Mouse (Mus musculus) midbrain, postnatal 0 days (tissue): ENCODE measurements around the gene Lmcd1. TPM values are rescaled to one million over a fixed set of nuclear protein-coding genes. Genes with fewer than 3 reads are reported as not detected.
A peak's percentile ranks its signal among the peaks of the same experiment; 100 is the strongest.

Experiments
- ATAC-seq: fragments of 200-750 bp; cut with Nextera tagmentation; 2 replicates; pipeline ENCODE4 v1.8.0; 2017; ENCODE audit warnings: moderate number of reproducible peaks, mild to moderate bottlenecking, moderate TSS enrichment, moderate library complexity; ENCODE audit not compliant: low FRiP score
- DNase-seq: peaks from one replicate; pipeline ENCODE4 v3.0.0-alpha.2; 2015; ENCODE audit warnings: low spot score
- H3K27ac ChIP-seq: fragments of 300-500 bp; sonication (generic); 2 replicates; pipeline ENCODE4 v1.5.1; 2014; ENCODE audit warnings: low read depth, mild to moderate bottlenecking, low read length, mixed read lengths
- H3K27me3 ChIP-seq: fragments of 300-500 bp; sonication (generic); 2 replicates; pipeline ENCODE4 v1.6.1; 2014; ENCODE audit warnings: low read length, control low read depth, mixed read lengths; ENCODE audit not compliant: insufficient read depth
- H3K36me3 ChIP-seq: fragments of 300-500 bp; sonication (generic); 2 replicates; pipeline ENCODE4 v1.6.1; 2014; ENCODE audit warnings: low read length, control low read depth, mixed read lengths; ENCODE audit not compliant: insufficient read depth
- H3K4me1 ChIP-seq: fragments of 300-500 bp; sonication (generic); 2 replicates; pipeline ENCODE4 v1.6.1; 2014; ENCODE audit warnings: mild to moderate bottlenecking, control low read depth, antibody characterized with exemption, low read length, mixed read lengths; ENCODE audit not compliant: insufficient read depth
- H3K4me2 ChIP-seq: fragments of 300-500 bp; sonication (generic); 2 replicates; pipeline ENCODE4 v1.6.1; 2014; ENCODE audit warnings: low read depth, mild to moderate bottlenecking, low read length, mixed read lengths; ENCODE audit not compliant: poor library complexity, severe bottlenecking
- H3K4me3 ChIP-seq: fragments of 300-500 bp; sonication (generic); 2 replicates; pipeline ENCODE4 v1.5.1; 2014; ENCODE audit warnings: low read depth, mild to moderate bottlenecking, low read length, moderate library complexity
- H3K9ac ChIP-seq: fragments of 300-500 bp; sonication (generic); replicated peaks from 2 replicates; pipeline ENCODE4 v1.6.1; 2014; ENCODE audit warnings: mild to moderate bottlenecking, low read length, moderate library complexity, mixed read lengths; ENCODE audit not compliant: poor library complexity, severe bottlenecking
- H3K9me3 ChIP-seq: fragments of 300-500 bp; sonication (generic); 2 replicates; pipeline ENCODE4 v1.6.1; 2016; ENCODE audit warnings: low read length, control low read depth
- CTCF ChIP-seq: IDR thresholded peaks from 2 replicates; pipeline ENCODE4 v1.5.1; 2016; ENCODE audit warnings: antibody characterized with exemption, mild to moderate bottlenecking
- WGBS: fragments of 180-500 bp; shearing (Covaris S2); extraction: QIAGEN DNeasy Blood & Tissue Kit; methylation state at CpG from one replicate; pipeline ENCODE4 v1.1.7; 2014; 5-methylcytosine and 5-hydroxymethylcytosine counted together
- polyA plus RNA-seq: library from polyadenylated mRNA; unstranded; fragments of >200 nt; fragmentation: Nextera tagmentation; extraction: Ambion mirVana; gene quantifications from 2 replicates; pipeline ENCODE4 v1.2.1, GENCODE M21; 2015
- total RNA-seq: library from RNA; depleted of rRNA; stranded (reverse); fragments of >200 nt; gene quantifications from 2 replicates; pipeline ENCODE4 v1.2.3, GENCODE M21; 2014

Gene Lmcd1
- total and polyA plus RNA-seq, 2 experiments from 2014 or later, result 6.3 to 9.5 TPM

DNA sequence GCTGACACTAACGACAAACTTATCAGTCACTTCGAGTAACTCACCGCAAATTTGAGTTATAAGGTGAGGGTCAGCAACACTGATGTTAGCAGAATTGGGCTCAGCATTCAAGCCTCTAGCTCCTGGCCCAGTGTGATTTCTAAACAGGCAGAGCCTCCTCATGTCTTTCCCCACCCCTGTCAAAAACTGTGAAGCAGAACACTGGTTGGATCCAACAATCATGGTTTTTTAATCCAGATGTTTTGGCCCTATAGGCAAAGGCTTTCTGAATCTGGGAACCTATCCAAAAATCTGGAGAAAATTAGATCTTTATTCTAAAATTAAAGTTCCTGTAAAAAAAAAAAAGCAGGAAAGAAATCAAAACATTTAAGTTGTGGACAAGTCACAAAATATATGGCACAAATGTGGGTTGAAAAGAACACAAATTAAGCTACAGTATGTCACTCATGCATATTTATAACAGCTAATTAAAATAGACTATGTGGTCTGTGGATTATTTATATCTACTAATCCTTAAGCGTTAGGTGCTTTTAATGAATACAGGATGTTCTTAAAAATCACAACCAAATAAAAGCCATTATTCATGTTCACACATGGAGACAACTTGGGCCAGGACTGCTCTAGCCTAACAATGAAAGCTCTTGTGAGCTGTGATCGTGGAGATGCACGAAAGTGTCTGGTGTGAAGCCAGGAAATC, 5.7 kb upstream of the Lmcd1 start:
- H3K9me3 ChIP-seq, result no peaks in the 10 kb centered on the region
- no peak overlapping the region for H3K9ac ChIP-seq
- no peak overlapping the region for H3K4me2 ChIP-seq
- no peak overlapping the region for H3K4me3 ChIP-seq
- no peak for ATAC-seq
- no peaks in the 10 kb centered on the region for H3K4me1 ChIP-seq
- no peak for TF ChIP-seq CTCF
- no peaks in the 10 kb centered on the region for H3K36me3 ChIP-seq
- DNase-seq, result no peak
- 75% methylated on average over 6 of the region's 6 CpGs for WGBS
- H3K27ac ChIP-seq, result no peak overlapping the region
- no peaks in the 10 kb centered on the region for H3K27me3 ChIP-seq

DNA sequence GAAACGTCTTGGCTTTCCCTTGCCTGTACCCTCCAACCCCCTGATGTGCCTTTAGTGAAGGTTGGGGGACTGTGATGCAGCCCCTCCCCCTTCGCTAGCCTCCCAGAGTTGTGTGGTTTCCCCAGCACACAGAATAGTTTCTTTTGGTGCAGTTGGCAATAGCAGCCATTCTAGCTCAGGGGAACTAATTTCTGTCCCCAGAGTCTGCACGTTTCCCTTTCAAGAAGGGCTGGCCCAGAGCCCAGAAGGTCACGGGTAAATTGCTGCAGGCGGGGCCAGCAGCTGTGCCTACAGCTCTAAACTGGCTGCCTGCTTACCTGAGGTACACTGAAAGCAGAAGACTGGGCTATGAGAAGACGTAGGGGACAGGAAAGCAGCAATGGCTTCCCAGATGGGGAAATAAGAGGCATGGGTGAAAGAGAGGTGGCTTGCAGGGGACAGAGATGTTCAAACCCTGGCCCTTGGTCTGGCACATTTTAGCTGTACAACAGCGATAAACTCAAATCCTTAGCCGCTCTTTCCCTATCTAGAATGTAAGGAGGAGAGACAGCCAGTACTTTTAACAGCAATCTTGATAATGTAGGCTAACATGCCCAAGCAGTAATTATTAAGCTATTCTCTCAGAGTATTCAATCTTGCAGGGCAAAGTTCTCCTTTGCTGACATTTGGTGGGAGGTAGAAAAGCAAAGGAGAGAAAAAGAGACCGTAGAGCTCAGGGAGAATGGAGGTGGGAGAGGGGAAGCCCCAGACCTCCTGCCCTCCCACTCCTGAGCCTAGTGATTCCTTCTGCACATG, 900 bp downstream of the Lmcd1 start:
- WGBS, result 23% methylated on average over 9 of the region's 9 CpGs
- DNase-seq (peak; percentile 89), ATAC-seq (peak; percentile 62)
- H3K9ac ChIP-seq, result no peak overlapping the region
- no peak for TF ChIP-seq CTCF
- H3K27me3 ChIP-seq, result no peaks in the 10 kb centered on the region
- no peak overlapping the region for H3K27ac ChIP-seq
- H3K9me3 ChIP-seq, result no peaks in the 10 kb centered on the region
- peak overlapping the region; percentile 58 for H3K4me2 ChIP-seq
- H3K4me1 ChIP-seq, result no peaks in the 10 kb centered on the region
- H3K4me3 ChIP-seq, result no peak overlapping the region; the same call in 1 of the 2 replicates
- no peaks in the 10 kb centered on the region for H3K36me3 ChIP-seq

DNA sequence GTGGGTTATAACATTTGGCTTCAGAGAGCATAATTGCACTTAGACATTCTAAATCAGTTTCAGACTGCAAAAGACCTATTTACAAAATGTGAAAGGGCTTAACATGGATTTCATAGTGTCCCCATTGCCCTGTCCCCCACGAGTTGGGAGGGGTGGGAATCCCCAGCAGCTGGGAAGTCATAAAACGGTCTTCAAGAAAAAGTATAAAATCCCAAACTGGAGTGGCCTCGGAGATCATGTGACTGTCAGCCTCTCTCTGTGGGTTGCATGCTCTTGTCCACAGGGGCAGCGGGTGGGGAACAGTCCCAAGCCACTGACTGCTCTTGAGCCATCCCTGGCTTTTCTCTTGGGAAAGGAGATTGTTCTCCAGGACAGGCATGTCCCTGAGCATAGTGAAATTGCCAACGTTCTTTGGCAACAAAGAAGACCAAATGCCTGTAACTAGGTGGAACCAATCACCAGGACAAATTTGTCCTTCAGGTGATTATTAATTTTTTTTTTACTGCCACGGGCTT, 2.2 kb downstream of the Lmcd1 start:
- 73% methylated on average over 6 of the region's 6 CpGs for WGBS
- ATAC-seq (no peak), DNase-seq (no peak)
- Histone ChIP-seq H3K27me3 (no peaks in the 10 kb centered on the region), H3K4me3 (no peak overlapping the region), H3K9ac (no peak overlapping the region), H3K9me3 (no peaks in the 10 kb centered on the region), H3K4me1 (no peaks in the 10 kb centered on the region), H3K36me3 (no peaks in the 10 kb centered on the region), H3K4me2 (no peak overlapping the region), H3K27ac (no peak overlapping the region)
- no peak for TF ChIP-seq CTCF

- H3K27me3 ChIP-seq, result no peaks in the 10 kb centered on the region
- ATAC-seq, result no peak
- no peaks in the 10 kb centered on the region for H3K4me1 ChIP-seq
- H3K9me3 ChIP-seq, result no peaks in the 10 kb centered on the region
- no peak overlapping the region for H3K4me3 ChIP-seq
- no peak overlapping the region for H3K27ac ChIP-seq
- WGBS, result 97% methylated on average over 1 of the region's 1 CpGs
- no peaks in the 10 kb centered on the region for H3K36me3 ChIP-seq
- H3K9ac ChIP-seq, result no peak overlapping the region
- TF ChIP-seq CTCF, result no peak
- no peak overlapping the region for H3K4me2 ChIP-seq
- no peak for DNase-seq
Observed at GRCm38 (mm10) chr6:112278805-112279204, 5.2 kb downstream of the Lmcd1 start.

GRCm38 (mm10) chr6:112280161-112280560, 6.6 kb downstream of the Lmcd1 start:
- no peak overlapping the region for H3K4me3 ChIP-seq
- H3K4me2 ChIP-seq, result no peak overlapping the region
- TF ChIP-seq CTCF, result no peak
- WGBS, result 98% methylated on average over 2 of the region's 2 CpGs
- no peak overlapping the region for H3K27ac ChIP-seq
- no peaks in the 10 kb centered on the region for H3K27me3 ChIP-seq
- no peaks in the 10 kb centered on the region for H3K4me1 ChIP-seq
- H3K9ac ChIP-seq, result no peak overlapping the region
- DNase-seq, result no peak
- no peaks in the 10 kb centered on the region for H3K9me3 ChIP-seq
- ATAC-seq, result no peak
- H3K36me3 ChIP-seq, result no peaks in the 10 kb centered on the region

DNA sequence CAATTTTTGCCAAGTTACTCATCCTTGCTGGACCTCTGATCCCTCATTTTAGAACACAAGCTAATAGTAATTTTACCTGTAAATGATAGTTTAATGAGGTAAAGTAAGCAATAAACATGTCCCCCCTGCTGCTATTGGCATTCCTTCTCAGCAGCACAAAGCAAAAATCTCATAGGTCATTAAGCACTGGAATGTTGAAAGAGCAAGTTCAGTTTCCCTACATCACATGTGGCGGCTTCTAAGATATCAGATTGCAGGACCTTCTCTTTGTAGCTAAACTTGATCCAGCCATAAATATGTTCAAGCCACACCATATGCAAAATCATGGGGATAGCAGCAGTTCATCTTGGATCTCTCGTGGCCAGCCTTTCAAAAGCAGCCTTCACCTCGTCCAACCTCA, 7.4 kb downstream of the Lmcd1 start:
- Histone ChIP-seq H3K9me3 (no peaks in the 10 kb centered on the region), H3K4me1 (no peaks in the 10 kb centered on the region), H3K4me3 (no peak overlapping the region), H3K9ac (no peak overlapping the region), H3K27me3 (no peaks in the 10 kb centered on the region), H3K36me3 (no peaks in the 10 kb centered on the region), H3K4me2 (no peak overlapping the region), H3K27ac (no peak overlapping the region)
- no peak for TF ChIP-seq CTCF
- WGBS, result 75% methylated on average over 3 of the region's 3 CpGs
- ATAC-seq, result no peak
- DNase-seq, result no peak
